Mouse (Mus musculus) hematopoietic stem cell, adult 5-6 weeks (primary cell): Measurements from ENCODE around the gene Ptgr2. TPM values are rescaled to one million over a fixed set of nuclear protein-coding genes. Genes with fewer than 3 reads are reported as not detected.
"Not testable (repeated sequence)": the region's sequence is repeated elsewhere in the genome, so short reads cannot be mapped to it uniquely, and the experiment has no call there.

Source experiments
- ATAC-seq, 2 experiments: fragments of 125-278 bp in 1 of 2; replicated peaks in 1 of 2; 2 replicates each; pipeline ENCODE4 v1.8.0; 2016 to 2017; ENCODE audit warnings: inconsistent platforms in 2 of 2, mild to moderate bottlenecking in 2 of 2, moderate number of reproducible peaks in 2 of 2, low read depth in 1 of 2, moderate TSS enrichment in 1 of 2; ENCODE audit not compliant: low FRiP score in 2 of 2, poor library complexity in 2 of 2, severe bottlenecking in 2 of 2, insufficient read depth in 1 of 2, low TSS enrichment in 1 of 2
- total RNA-seq: library from RNA; stranded (forward); fragments of 172-1452, 232-1000 nt; gene quantifications from 2 replicates; pipeline ENCODE4 v1.2.3, GENCODE M21; 2017

Ptgr2 gene
- 70.7 and 79.0 TPM in 2 replicates for total RNA-seq

DNA sequence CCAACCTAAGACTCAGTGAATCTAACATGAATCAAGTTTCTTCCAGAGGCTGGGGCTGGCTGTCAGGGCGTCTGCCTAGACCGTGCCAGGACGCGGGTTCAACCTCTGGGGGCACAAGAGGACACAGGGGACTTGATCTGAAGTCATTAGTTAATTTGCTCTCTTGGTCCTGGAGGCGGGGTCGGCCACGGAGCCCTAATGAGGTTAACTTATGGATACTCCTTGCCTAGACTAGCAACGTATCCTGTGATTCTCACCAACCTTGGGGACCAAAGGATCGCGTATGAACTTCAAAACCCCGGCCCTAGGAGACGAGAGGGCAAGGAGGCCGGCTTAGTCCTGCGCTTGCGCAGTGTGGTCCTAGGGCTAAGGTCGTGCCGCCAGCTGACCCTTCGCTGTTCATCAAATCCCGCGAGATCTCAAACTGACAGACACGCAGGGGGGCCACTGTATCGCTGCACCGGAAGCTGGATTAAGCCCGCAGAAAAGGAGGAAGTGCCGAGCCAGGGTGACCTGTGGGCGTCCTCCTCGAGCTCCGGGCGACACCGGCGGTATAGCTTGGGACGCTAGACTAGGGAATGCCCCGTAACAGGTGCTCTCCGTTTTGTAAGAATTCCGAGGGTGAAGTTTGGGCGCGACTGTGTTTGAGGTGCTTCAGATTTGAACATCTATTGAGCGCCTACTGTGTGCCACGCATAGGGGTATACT, at the start of gene Ptgr2:
Gene Ptgr2 (plus strand): TSS at position 348 of the 708 bp plus-strand sequence.
- peak; percentile 98 to 99 for ATAC-seq

DNA sequence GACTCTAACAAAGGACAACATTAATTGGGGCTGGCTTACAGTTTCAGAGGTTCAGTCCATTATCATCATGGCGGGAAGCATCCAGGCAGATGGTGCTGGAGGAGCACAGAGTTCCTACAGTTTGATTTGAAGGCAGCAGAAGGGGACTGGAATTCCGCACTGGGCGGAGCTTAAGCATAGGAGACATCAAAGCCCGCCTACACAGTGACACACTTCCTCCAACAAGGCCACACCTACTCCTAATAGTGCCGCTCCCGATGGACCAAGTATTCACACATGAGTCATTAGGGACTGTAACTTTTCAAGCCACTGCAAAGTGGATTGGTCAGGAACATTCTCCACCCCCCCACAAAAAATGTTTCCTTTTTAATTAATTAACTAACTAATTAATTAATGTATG, 49.5 kb upstream of the Ptgr2 start:
- ATAC-seq: no peak

GRCm38 (mm10) chr12:84235981-84236752, 48.9 kb upstream of the Ptgr2 start:
- no peak for ATAC-seq

GRCm38 (mm10) chr12:84237036-84237435, 48.0 kb upstream of the Ptgr2 start:
- not testable (repeated sequence) for ATAC-seq

DNA sequence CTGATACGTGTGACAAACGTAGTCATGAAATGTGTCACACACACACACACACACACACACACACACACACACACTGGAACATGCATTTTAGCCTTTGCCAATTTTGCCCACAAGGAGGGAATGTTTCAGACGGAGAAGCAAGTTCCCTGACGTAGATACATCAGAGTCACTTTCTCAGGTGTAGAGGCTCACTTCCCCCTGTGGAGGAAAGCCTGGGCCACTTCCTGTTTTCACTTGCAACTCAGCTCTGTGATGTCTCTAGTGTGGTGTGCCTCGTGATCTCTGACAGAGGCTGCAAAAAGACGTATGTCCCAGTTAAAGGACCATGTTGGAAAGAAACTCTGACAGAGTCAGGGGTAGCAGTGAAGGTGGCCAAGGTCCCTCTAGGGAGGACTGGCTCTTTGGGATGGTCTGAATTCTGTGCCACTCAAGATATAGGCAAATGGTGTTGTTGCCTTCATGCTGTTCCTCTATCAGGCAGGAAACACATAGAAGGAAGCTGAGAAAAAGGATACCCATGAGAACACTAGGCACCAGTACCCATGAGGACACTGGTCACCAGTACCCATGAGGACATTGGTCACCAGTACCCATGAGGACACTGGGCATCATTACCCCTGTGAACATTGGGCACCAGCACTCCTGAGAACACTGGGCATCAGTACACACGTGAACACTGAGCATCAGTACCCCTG, 41.8 kb upstream of the Ptgr2 start:
- peak; percentile 89 to 95 for ATAC-seq

- no peak for ATAC-seq
Observed at GRCm38 (mm10) chr12:84245683-84246082, 39.3 kb upstream of the Ptgr2 start.

DNA sequence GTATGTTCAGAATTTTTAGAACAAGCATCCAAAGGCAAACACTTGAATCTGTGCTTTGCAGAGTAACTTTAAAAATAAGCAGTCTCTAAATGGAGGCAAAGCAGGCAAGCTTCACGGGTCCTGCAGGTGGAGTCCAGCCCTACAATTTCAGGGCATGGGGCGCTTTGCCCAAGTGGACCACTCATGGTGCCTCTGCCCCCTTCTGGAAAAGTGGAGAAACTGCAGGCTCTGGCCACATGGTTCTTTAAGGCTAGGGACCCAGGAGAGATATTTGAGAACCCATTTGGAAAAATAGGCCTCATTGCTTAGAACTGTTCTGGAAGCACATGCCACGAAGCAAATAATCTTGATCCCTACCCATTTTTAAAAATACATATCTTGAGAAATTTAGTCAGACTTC, 35.8 kb upstream of the Ptgr2 start:
- ATAC-seq: peak; percentile 90 to 91

GRCm38 (mm10) chr12:84252811-84253210, 32.2 kb upstream of the Ptgr2 start:
- peak; percentile 49 to 74; a peak in 1 of 4 replicates for ATAC-seq

DNA sequence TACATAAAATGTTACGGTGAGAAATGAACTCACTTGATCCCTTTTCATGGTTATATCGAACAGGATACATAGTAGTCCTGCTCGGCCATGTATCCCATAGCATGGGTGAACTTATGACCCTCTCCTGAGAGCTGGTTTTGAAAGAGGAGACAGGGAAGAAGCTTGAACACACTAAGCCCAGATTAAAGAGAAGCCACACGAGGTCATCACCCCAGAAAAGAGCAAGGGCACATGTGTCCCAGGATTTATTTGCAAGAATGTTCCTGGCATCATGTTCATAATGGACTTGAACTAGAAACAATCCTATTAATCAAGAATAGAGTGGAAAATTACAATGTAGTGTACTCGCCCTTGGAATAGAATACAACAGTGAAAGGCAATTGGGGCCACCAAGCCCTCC, 30.1 kb upstream of the Ptgr2 start:
- ATAC-seq: no peak

GRCm38 (mm10) chr12:84260363-84260762, 24.7 kb upstream of the Ptgr2 start:
- ATAC-seq: no peak; a peak in 1 of 4 replicates

- no peak for ATAC-seq
Observed at GRCm38 (mm10) chr12:84267264-84267663, 17.8 kb upstream of the Ptgr2 start.

- ATAC-seq: no peak
Observed at GRCm38 (mm10) chr12:84273366-84273765, 11.7 kb upstream of the Ptgr2 start.

GRCm38 (mm10) chr12:84275288-84275687, 9.7 kb upstream of the Ptgr2 start:
- ATAC-seq: peak; percentile 27 to 72; a peak in 3 of 4 replicates

DNA sequence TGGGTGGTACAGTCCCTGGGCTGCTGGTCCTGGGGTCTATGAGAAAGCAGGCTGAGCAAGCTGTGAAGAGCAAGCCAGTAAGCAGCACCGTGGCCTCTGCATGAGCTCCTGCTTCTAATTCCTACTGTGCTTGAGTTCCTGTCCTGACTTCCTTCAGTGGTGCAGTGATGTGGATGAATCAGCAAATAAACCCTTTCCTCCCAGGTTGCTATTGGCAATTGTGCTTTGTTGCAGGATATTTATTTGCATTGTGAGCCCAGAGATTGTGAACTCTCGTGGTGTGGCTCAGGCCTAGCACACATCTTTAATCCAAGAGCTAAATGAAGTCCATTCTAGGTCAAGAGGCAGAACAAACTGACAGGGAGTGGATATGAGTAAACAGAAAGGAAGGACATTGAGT, 8.7 kb upstream of the Ptgr2 start:
- ATAC-seq: no peak; a peak in 1 of 4 replicates

GRCm38 (mm10) chr12:84276799-84277198, 8.2 kb upstream of the Ptgr2 start:
- ATAC-seq: no peak

- ATAC-seq: no peak
Observed at GRCm38 (mm10) chr12:84277832-84278231, 7.2 kb upstream of the Ptgr2 start.

GRCm38 (mm10) chr12:84278901-84279300, 6.1 kb upstream of the Ptgr2 start:
- no peak for ATAC-seq

DNA sequence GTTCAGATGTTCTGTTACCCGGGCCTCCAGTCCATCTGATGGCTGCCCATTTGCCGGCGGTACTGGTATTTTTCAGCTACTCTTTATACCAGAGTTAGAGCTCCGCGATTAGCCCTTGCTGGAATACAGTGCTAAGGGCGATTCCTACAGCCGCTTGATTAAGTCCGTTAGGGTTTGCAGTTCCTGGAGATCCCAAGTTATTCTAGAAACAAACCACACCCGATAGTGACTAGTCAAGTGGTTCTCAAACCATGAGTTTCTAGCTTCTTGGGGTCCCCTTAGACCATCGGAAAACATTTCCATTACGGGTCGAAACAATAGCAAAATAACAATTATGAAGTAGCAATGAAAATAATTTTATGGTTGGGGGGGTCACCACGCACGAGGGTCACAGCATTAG, 641 bp upstream of the Ptgr2 start:
- no peak for ATAC-seq
